Mouse (Mus musculus) gastrocnemius, adult 18-20 months (tissue): ENCODE results near the gene Fbrs. TPM values are rescaled to one million over a fixed set of nuclear protein-coding genes. Genes with fewer than 3 reads are reported as not detected.
"Not testable (repeated sequence)": the region's sequence is repeated elsewhere in the genome, so short reads cannot be mapped to it uniquely, and the experiment has no call there.

Experiments used
- DNase-seq: peaks from one replicate; pipeline ENCODE4 v3.0.0; 2021; ENCODE audit warnings: low spot score
- total RNA-seq, 2 experiments: library from RNA; stranded (reverse); gene quantifications; 2 replicates each; pipeline ENCODE4 v1.2.3; 2021

Fbrs gene
- total RNA-seq, 2 experiments from 2014 or later, result 25.2 to 26.6 TPM

DNA sequence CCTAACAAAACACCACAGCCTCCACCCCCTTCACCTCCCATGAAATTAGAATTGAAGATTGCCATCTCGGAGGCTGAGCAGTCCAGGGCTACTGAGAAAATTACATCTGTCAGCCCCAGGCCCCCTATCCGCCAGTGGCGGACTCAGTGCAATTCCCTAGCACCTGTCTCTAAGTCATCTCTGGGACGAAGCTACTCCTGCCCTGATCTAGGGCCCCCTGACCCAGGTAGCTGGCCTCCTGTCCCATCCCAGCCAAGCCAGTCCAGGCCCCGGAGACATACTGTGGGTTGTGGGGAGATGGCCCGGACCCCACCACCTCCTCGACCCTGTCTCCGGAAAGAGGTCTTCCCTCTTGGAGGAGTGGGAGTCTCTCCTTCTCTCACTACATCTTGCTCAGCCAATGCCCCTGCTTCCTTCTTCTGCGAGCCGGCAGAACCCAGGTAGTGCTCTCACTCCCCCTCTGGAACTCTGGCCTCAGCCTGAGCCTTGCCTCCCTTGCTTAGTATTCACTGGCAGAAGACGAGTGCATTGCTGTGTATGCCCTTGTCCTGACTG, 3.7 kb upstream of the Fbrs start:
- no peak for DNase-seq

GRCm38 (mm10) chr7:127476336-127476735, 2.7 kb upstream of the Fbrs start:
- DNase-seq, result no peak

- DNase-seq, result no peak
Observed at GRCm38 (mm10) chr7:127476855-127477254, 2.1 kb upstream of the Fbrs start.

- peak; percentile 100 for DNase-seq
Observed at GRCm38 (mm10) chr7:127477687-127478634, 1.0 kb upstream of the Fbrs start.

DNA sequence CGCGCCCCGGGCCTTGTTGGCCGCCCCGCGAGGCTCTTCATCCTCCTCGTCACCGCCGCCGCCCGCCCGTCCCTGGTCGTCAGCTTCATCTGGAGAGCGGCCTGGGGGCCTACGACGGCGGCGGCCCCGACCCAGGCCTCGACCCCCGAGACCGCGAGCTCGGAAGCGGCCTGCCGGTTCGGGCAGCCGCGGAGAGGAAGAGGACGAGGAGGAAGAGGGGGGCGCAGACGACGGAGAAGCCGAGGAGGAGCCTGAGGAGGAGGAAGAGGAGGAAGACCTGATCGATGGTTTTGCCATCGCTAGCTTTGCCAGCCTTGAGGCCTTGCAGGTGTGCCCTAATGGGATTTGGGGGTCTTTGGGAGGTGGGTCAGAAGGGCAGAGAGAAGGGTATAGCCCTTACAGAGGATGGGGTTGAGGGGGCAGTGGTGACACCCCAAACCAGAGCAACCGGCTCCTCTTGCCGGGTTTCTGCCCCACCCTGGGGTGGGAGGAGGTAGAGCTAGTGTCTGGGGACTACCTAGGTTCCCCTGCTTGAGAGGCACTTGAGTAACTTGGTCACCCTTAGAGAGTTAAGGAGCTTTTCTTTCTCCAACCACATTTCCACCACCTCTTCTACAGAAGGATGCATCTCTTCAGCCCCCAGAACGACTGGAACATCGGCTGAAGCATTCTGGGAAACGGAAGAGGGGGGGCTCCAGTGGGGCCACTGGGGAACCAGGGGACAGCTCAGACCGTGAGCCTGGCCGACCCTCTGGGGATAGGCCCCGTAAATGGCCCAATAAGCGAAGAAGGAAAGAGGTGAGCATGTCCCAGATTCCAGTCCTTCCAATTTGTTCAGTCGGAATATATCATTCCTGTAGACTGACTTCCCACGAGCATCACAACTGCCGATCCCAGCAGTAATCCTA, 573 bp downstream of the Fbrs start:
- peak; percentile 21 for DNase-seq

- DNase-seq, result no peak
Observed at GRCm38 (mm10) chr7:127480321-127480720, 1.3 kb downstream of the Fbrs start.

DNA sequence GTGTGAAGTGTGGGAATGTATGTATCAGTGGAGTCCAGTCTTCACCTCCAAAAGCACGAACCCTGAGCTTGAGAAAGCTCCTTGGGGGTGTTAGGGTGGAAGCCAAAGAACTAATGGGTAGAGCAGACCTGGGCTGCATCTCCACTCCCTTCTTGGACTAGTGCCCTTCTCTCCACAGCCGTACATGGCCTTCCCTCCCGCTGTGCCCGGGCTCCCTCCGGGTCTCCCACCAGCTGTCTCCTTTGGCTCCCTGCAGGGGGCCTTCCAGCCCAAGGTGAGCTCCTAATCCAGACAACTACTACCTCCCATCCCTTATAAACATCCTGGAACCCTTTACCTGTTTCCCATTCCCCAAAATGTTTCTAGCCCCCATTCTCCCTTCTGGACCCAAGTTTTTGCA, 6.4 kb downstream of the Fbrs start:
- DNase-seq, result no peak

GRCm38 (mm10) chr7:127488364-127488763, 9.4 kb downstream of the Fbrs start:
- DNase-seq, result not testable (repeated sequence)

DNA sequence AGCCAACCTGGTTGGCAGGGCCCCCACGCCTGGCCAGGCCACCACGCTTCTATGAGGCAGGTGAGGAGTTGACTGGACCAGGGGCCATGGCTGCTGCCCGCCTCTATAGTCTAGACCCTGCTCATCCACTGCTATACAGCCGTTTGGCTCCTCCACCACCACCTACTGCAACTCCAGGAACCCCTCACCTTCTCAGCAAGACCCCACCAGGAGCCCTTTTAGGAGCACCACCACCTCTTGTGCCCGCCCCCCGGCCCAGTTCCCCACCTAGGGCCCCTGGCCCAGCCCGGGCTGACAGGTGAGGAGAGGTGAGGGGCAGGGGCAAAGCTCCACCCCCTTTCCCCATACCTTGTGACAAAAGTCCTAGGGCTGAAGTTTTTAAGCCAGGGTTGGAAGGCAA, 11.0 kb downstream of the Fbrs start:
- DNase-seq, result no peak

GRCm38 (mm10) chr7:127491846-127492245, 12.8 kb downstream of the Fbrs start:
- no peak for DNase-seq

DNA sequence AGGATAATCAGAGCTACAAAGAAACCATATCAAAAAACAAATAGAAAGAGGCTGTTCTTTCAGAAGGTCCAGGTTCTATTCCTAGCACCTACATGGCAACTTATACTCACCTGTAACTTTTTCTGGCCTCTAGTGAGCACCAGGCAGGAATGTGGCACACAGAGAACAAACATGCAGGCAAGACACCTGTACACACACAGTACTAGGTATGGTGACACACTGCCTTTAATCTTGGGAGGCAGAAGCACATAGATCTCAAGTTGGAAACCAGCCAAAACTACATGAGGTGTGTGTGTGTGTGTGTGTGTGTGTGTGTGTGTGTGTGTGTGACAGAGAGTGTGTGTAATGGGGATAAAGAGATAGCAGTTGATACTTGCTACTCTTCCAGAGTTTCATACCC, 15.6 kb downstream of the Fbrs start:
- DNase-seq, result no peak

DNA sequence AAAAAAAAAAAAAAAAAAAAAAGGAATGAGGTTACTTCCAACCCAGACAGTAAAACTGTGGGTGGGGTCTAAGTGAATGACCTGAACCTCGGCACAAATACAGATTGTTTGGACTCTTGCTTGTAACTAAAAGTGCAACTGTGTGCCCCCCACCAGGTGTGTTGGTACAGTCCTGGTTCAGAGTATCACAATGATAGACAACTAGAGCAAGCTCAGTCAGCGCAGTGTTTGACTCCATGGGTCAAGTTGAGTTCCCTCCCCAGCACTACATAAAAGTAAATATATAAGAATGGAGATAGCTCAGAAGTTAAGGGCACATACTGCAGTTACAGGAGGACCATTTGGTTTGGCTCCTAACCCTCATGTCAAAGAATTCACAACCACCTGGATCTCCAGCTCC, 18.4 kb downstream of the Fbrs start:
- no peak for DNase-seq

DNA sequence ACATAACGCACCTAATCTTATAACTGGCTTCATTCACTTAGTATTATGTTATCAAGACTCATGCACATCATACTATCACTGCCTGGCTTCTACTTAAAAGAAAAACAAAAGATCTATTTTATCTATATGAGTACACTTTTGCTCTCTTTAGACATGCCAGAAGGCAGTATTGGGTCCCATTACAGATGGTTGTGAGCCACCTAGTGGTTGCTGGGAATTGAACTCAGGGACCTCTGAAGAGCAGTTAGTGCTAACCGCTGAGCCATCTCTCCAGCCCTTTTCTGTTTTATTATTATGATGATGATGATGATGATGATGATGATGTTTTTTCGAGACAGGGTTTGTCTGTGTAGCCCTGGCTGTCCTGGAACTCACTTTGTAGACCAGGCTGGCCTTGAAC, 19.4 kb downstream of the Fbrs start:
- no peak for DNase-seq

- no peak for DNase-seq
Observed at GRCm38 (mm10) chr7:127508291-127508690, 29.3 kb downstream of the Fbrs start.

- not testable (repeated sequence) for DNase-seq
Observed at GRCm38 (mm10) chr7:127509830-127510229, 30.8 kb downstream of the Fbrs start.

- peak; percentile 42 for DNase-seq
Observed at GRCm38 (mm10) chr7:127511241-127511640, 32.2 kb downstream of the Fbrs start.

DNA sequence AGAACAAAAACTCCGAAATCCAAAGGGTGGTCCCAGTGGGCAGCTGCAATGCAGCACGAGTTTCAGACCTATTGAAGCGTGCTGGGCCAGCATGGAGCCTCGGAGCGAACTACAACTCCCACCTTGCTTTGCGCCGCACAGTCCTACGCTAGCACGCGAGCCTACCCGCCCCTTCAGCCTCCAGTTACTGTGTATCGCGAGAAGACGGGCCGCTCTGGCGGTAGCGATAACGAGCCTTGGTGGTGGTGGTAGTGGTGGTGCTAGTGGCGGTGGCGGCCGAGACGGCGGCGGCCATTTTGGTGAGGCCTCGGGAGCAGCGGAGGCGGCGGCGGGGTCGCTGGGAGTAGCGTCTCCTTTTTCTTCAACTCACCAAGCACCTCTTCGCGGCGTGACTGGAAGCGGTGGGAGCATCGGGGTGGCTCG, 32.8 kb downstream of the Fbrs start, which contains the start of gene Srcap:
Gene Srcap, plus strand, starts transcription at position 176 of the 423 bp plus-strand sequence.
- DNase-seq, result peak; percentile 98

DNA sequence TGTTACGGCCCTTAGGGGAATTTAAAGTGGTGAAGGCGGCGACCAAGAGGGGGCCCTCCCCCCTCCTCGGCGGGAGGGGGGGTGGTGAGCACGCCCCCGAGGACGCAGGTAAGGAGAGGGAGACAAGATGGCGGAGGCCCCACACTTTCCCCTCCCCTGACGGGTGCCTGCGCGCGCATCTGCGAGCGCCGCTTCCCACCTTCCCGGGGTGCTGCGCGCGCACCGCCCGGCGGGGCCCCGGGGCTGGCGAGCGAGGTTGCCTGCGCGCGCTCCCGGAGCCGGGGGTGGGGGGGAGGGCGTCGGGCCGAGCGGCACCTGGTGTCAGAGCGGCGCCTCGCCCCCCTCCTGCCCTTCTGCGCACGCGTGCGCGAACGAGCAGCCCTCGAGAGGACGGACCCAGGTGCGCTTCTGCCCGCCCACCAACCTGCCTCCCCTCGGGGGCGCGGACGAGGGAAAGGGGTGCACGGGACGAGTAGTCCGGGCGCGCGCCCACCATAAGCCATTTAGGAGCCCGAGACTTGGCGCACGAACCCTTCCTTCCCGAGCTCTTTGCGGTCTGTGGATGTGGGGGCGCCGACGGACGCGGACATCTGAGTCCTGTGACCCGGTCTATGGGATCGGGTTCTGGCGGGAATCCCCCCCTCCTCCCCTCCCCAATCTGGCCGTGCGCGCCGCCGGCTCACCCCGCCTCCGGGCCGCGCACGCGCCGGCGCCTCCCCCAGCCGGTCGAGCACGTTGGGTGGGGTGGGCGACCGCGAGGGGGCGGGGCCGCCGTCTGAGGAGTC, 33.4 kb downstream of the Fbrs start:
- DNase-seq, result peak; percentile 91

DNA sequence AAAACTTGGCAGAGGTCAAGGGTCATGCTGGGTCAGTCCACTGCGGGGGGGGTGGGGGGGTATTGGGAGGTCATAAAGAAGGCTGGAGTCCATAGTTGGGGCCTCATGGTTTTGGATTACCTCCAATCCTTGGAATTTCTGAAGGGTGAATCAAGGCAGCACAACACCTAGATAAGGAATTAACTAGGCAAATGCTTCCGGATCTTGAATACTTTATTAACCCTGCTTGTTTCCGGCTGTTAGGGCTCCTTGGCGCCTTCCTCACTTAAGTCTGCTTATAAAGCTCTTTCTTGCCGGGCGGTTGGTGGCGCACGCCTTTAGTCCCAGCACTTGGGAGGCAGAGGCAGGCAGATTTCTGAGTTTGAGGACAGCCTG, 34.0 kb downstream of the Fbrs start:
- DNase-seq, result no peak

DNA sequence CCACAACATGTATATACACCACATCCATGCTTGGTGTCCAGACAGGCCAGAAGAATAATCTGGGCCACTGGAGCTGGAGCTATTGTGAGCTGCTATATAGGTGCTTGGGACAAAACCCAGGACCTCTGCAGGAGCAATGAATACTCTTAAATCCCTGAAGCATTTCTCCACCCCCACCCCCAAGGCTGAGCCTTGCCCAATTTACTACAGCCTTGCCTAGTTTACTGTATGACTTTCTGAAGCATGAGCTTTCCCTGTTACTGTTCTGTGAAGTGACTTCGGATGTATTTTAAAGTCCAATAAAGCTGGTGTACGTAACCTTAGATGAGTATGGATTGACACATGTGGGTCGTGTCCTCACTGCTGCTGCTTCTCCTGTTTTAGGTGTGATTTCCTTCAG, 34.8 kb downstream of the Fbrs start:
- no peak for DNase-seq

DNA sequence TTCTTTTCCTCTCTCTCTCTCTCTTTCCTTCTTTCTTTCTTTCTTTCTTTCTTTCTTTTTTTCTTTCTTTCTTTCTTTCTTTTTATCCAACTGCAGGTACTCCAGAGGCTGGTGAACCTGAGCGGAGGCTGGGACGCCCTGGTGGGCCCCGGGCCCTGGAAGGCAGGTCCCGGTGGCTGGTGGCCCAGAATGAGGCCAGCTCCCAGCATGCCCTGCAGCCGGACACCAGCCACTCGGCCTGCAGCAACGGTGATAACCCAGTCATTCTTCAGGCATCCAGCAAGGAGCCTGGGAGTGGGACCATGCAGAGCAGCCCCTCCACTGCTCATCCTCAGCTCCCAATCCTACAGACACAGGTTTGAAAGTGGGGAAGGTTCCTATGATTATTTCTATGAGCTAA, 36.8 kb downstream of the Fbrs start:
- no peak for DNase-seq
